Comparison of ENCODE assay signal across 21 mouse cellular contexts in the genomic region with DNA sequence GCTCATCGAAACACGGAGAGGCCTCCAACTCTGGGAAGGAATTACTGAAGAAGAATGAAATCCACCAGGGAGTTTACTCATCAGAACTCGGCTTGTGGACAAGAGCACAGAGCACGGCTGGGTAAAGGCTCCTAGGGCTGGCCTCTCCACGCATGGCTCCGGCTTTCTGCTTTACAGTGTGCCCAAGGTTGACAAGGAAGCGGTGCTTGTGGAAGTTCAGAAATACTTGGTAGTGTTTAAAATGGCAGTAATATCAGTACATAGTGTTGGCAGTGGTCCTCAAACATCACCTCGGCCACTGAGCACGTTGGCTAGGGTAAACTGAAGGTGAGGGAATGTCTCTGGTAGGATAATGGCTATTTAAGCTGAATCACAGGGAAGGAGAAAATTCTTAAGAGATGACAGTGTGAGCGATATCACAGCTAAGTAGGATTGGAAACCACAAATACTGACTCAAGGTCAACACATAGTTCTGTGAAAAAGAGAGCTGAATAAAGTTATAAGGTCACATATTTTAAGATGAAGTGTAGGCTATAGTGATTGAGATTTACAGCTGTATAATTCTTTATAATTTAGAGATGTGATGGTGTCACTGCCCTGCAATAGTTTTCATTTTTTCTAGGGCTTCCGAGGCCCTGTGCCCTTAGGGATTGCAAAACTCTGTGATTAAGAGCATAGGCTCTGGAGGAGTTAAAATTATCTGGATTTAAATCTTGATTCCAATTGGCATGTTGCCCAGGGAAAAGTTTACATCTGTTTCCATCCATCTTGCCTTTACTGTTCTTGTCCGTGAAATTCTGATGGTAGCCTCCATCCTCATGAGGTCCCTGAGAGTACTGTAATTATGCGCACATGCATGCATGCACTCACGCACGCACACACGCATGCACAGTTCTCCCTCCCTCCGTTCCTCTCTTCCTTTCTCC. TPM values are rescaled to one million over a fixed set of nuclear protein-coding genes. Genes with fewer than 3 reads are reported as not detected.
DNase-seq lines count a peak whose midpoint lies in the region; ATAC-seq and TF ChIP-seq lines count a peak whose summit lies in the region.
"Had no signal": no experiment of that assay in that cellular context is flagged by ENCODE, and none has a peak within 500 bp of the region (broad histone marks: within the 10 kb centered on the region; RNA-seq: fewer than 3 reads in every experiment).

No protein-coding gene starts in this region.

- no peak for DNase-seq in heart, embryonic 10.5 days (ENCODE audit: low spot score)
- no peak for DNase-seq in heart, adult 9 months (ENCODE audit: low spot score in 2 of 2)
- peak; percentile 57 for DNase-seq in lung, embryonic 14.5 days
- DNase-seq in lung, postnatal 4 days, result no peak
- peak; percentile 87 for DNase-seq in NIH3T3 (ENCODE audit: low read depth)
- no peak for DNase-seq in cerebellum, adult 9-11 months
- DNase-seq: cerebellum, adult 11-12 months; cerebellum, postnatal 25 days; gastrocnemius, postnatal 25 days; heart, adult 2 months; kidney, adult 18-20 months; liver, postnatal 0 days; right cerebral cortex, adult 18-20 months; thymus, postnatal 4 days had no signal

- peak overlapping the region; percentile 36; the same call in 1 of the 2 replicates for H3K27ac ChIP-seq in heart, embryonic 10.5 days
- H3K27ac ChIP-seq in lung, embryonic 14.5 days (ENCODE audit: low read depth), result no peak overlapping the region
- H3K27ac ChIP-seq in stomach, embryonic 15.5 days, result peak overlapping the region; percentile 22; the same call in 1 of the 2 replicates
- H3K27ac ChIP-seq in hindbrain, embryonic 13.5 days, result no peak overlapping the region
- H3K27ac ChIP-seq: forebrain, embryonic 13.5 days; heart, adult 2 months; neural tube, embryonic 12.5 days had no signal

- H3K9me3 ChIP-seq in heart, embryonic 10.5 days, result no peaks in the 10 kb centered on the region
- H3K9me3 ChIP-seq in lung, embryonic 14.5 days (ENCODE audit: low read depth, low read length), result no peaks in the 10 kb centered on the region
- H3K9me3 ChIP-seq in stomach, embryonic 15.5 days, result no peaks in the 10 kb centered on the region
- H3K9me3 ChIP-seq in hindbrain, embryonic 13.5 days, result no peaks in the 10 kb centered on the region
- H3K9me3 ChIP-seq: forebrain, embryonic 13.5 days; neural tube, embryonic 12.5 days had no signal

- H3K4me2 ChIP-seq in lung, embryonic 14.5 days, result no peak overlapping the region
- H3K4me2 ChIP-seq in stomach, embryonic 15.5 days, result no peak overlapping the region
- H3K4me2 ChIP-seq in hindbrain, embryonic 13.5 days, result no peak overlapping the region
- H3K4me2 ChIP-seq: forebrain, embryonic 13.5 days; midbrain, embryonic 11.5 days; neural tube, embryonic 12.5 days had no signal

- no peaks in the 10 kb centered on the region for H3K27me3 ChIP-seq in heart, embryonic 10.5 days (ENCODE audit: insufficient read depth, poor library complexity, severe bottlenecking)
- no peaks in the 10 kb centered on the region for H3K27me3 ChIP-seq in lung, embryonic 14.5 days (ENCODE audit: insufficient read depth, low read length)
- no peaks in the 10 kb centered on the region for H3K27me3 ChIP-seq in stomach, embryonic 15.5 days (replicated peaks)
- H3K27me3 ChIP-seq in hindbrain, embryonic 13.5 days, result no peaks in the 10 kb centered on the region
- H3K27me3 ChIP-seq: forebrain, embryonic 13.5 days; neural tube, embryonic 12.5 days had no signal

- 88% methylated on average over 17 of the region's 17 CpGs for whole genome bisulfite sequencing in heart, embryonic 10.5 days
- WGBS in lung, embryonic 14.5 days, result 72% methylated on average over 17 of the region's 17 CpGs
- WGBS in stomach, embryonic 15.5 days, result 72% methylated on average over 17 of the region's 17 CpGs
- 93% methylated on average over 17 of the region's 17 CpGs for WGBS in hindbrain, embryonic 13.5 days

- no peak overlapping the region for H3K9ac ChIP-seq in lung, embryonic 14.5 days
- no peak overlapping the region for H3K9ac ChIP-seq in stomach, embryonic 15.5 days
- H3K9ac ChIP-seq in hindbrain, embryonic 13.5 days, result no peak overlapping the region
- H3K9ac ChIP-seq: forebrain, embryonic 13.5 days; liver, postnatal 0 days; neural tube, embryonic 12.5 days had no signal

- H3K4me1 ChIP-seq in heart, embryonic 10.5 days, result peaks cover 52% of the 10 kb centered on the region
- H3K4me1 ChIP-seq in lung, embryonic 14.5 days (ENCODE audit: insufficient read depth), result peaks cover 9% of the 10 kb centered on the region; the same call in 1 of the 2 replicates
- 0 out of 2 replicates have a peak, but pooled peaks cover 18% of the 10 kb centered on the region for H3K4me1 ChIP-seq in stomach, embryonic 15.5 days
- H3K4me1 ChIP-seq in hindbrain, embryonic 13.5 days (replicated peaks), result peaks cover 19% of the 10 kb centered on the region

- no peak overlapping the region for H3K4me3 ChIP-seq in heart, embryonic 10.5 days
- H3K4me3 ChIP-seq in lung, embryonic 14.5 days (ENCODE audit: low read depth, low read length), result no peak overlapping the region
- H3K4me3 ChIP-seq in stomach, embryonic 15.5 days (replicated peaks), result no peak overlapping the region
- no peak overlapping the region for H3K4me3 ChIP-seq in hindbrain, embryonic 13.5 days
- H3K4me3 ChIP-seq: erythroblast, embryonic 14.5 days; forebrain, embryonic 13.5 days; heart, adult 2 months; neural tube, embryonic 12.5 days had no signal

- 0 out of 2 replicates have a peak, but pooled peaks cover 3% of the 10 kb centered on the region for H3K36me3 ChIP-seq in heart, embryonic 10.5 days
- H3K36me3 ChIP-seq in lung, embryonic 14.5 days (ENCODE audit: insufficient read depth), result 0 out of 2 replicates have a peak, but pooled peaks cover 3% of the 10 kb centered on the region
- H3K36me3 ChIP-seq in stomach, embryonic 15.5 days, result no peaks in the 10 kb centered on the region
- peaks cover 6% of the 10 kb centered on the region; the same call in 1 of the 2 replicates for H3K36me3 ChIP-seq in hindbrain, embryonic 13.5 days
- H3K36me3 ChIP-seq: neural tube, embryonic 12.5 days had no signal

- no peak for TF ChIP-seq CTCF in lung, embryonic 14.5 days (IDR thresholded peaks at IDR 0.05; ENCODE audit: low read depth)

- ATAC-seq in lung, embryonic 14.5 days (ENCODE audit: insufficient read depth), result no peak
- peak; percentile 45; the same call in 1 of the 2 replicates for ATAC-seq in stomach, embryonic 15.5 days (ENCODE audit: insufficient read depth, low FRiP score, low read depth)
- no peak for ATAC-seq in hindbrain, embryonic 13.5 days (ENCODE audit: low FRiP score)
- ATAC-seq: activated CD4-positive, CD25-positive, alpha-beta regulatory T cell, adult 4 months; forebrain, embryonic 13.5 days; liver, postnatal 0 days had no signal

RNA-seq across cellular contexts. Expression of a gene that starts 23.0 kb away (rescaled TPM):
- polyA plus RNA-seq in heart, embryonic 10.5 days (2016; fragmentation: Nextera tagmentation; extraction: Ambion mirVana), result 159 and 166 TPM in 2 replicates
- polyA plus RNA-seq in lung, embryonic 14.5 days (2014; fragmentation: Nextera tagmentation; extraction: Ambion mirVana), result 109 and 110 TPM in 2 replicates
- polyA plus RNA-seq in stomach, embryonic 15.5 days (2015; fragmentation: Nextera tagmentation; extraction: Ambion mirVana), result 67.5 and 68.7 TPM in 2 replicates
- polyA plus RNA-seq in hindbrain, embryonic 13.5 days (2015; fragmentation: Nextera tagmentation; extraction: Ambion mirVana), result 80.0 and 81.9 TPM in 2 replicates

RNA-seq across cellular contexts. Expression of a gene that starts 55.3 kb away (rescaled TPM):
- polyA plus RNA-seq in heart, embryonic 10.5 days (2016; fragmentation: Nextera tagmentation; extraction: Ambion mirVana), result 2.6 and 4.8 TPM in 2 replicates
- polyA plus RNA-seq in lung, embryonic 14.5 days (2014; fragmentation: Nextera tagmentation; extraction: Ambion mirVana), result 0.91 and 1.3 TPM in 2 replicates
- 0.42 and 0.67 TPM in 2 replicates for polyA plus RNA-seq in stomach, embryonic 15.5 days (2015; fragmentation: Nextera tagmentation; extraction: Ambion mirVana)
- polyA plus RNA-seq in hindbrain, embryonic 13.5 days (2015; fragmentation: Nextera tagmentation; extraction: Ambion mirVana), result 0.91 and 1.1 TPM in 2 replicates
- polyA plus RNA-seq: erythroblast, embryonic 14.5 days had no signal

Comparison
In these comparisons a context has a peak if more than half of its experiments do, and no peak if none do; other contexts are left out.
1. DNase-seq: peak in lung, embryonic 14.5 days (single experiment) and NIH3T3 (single experiment); none in heart, embryonic 10.5 days (single experiment), heart, adult 9 months (0 of 2), lung, postnatal 4 days (0 of 2) and cerebellum, adult 9-11 months (single experiment).
2. H3K27ac ChIP-seq: peak in heart, embryonic 10.5 days (single experiment) and stomach, embryonic 15.5 days (single experiment); none in lung, embryonic 14.5 days (single experiment) and hindbrain, embryonic 13.5 days (single experiment).